Mouse (Mus musculus) cerebellum, postnatal 10 days (tissue): Measurements from ENCODE around the gene Uba2.
"Not testable (repeated sequence)": the region's sequence is repeated elsewhere in the genome, so short reads cannot be mapped to it uniquely, and the experiment has no call there.

Experiments used
- DNase-seq, 2 experiments: peaks; one replicate each; pipeline ENCODE4 v3.0.0; 2021; ENCODE audit warnings: mixed read lengths in 2 of 2

The Uba2 gene

DNA sequence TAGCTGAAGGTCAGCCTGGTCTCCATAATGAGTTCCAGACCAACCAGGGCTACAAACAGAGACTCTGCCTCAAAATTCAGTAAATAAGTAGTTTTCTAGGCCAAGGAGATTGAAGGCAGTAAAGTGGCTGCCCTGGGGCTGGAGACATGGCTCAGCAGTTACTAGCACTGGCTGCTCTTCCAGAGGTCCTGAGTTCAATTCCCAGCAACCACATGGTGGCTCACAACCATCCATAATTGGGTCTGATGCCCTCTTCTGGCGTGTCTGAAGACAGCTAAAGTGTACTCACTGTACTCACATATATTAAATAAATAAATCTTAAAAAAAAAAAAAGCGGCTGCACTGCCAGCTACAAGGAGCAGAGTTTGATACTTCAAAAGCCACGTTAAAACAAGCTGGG lies 3.4 kb downstream of the Uba2 start:
- no peak for DNase-seq

DNA sequence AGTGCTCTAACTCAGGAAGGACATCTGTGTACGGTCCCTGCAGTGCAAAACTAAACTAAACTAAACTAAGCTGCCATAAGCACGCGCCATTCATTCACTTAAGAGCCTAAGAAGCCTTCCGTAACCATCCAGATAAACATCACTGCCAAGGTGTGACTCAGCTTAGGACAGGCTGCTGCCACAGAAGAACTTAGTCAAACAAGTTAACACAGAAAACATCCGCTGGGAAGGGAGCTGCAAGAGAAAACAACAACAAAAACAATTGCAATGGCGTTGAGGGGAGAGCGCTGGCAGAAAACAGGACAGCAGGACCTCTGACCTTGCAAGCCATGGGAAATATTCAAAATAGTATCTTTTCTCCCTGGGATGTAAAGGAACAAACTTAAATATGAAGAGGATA lies 4.7 kb downstream of the Uba2 start:
- DNase-seq, result no peak

DNA sequence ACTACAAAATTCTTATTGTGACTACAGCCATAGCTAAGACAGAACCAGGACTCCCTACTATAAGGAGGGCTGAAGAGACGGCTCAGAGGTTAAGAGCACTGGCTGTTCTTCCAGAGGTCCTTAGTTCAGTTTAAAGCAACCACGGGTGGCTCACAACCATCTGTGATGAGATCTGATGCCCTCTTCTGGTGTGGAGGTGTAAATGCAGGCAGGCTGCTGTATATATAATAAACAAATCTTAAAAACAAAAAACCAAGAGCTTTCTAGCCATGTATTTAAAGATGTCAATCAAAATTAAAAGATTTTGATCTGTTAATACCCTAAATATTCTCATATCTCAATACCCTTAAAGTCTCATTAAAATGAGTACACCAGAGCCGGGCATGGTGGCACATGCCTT lies 10.2 kb downstream of the Uba2 start:
- no peak for DNase-seq

DNA sequence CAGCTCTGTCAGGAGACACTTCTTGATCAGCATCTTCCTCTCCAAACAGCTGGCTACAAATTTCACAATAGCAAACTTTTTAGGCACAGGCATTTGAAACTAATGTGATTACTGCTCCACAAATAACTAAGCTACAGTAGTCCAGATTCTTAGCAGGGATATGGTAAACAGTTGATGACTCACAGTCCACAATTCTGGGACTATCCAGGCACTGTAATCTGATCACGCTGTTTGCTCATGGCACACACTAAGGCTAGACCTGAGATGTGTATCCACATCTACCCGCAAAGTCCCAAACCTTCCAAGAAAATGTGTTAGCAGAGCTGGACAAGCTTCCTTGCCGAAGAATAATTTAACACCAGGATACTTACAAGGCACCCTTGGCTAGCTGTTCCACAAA lies 11.4 kb downstream of the Uba2 start:
- no peak for DNase-seq

DNA sequence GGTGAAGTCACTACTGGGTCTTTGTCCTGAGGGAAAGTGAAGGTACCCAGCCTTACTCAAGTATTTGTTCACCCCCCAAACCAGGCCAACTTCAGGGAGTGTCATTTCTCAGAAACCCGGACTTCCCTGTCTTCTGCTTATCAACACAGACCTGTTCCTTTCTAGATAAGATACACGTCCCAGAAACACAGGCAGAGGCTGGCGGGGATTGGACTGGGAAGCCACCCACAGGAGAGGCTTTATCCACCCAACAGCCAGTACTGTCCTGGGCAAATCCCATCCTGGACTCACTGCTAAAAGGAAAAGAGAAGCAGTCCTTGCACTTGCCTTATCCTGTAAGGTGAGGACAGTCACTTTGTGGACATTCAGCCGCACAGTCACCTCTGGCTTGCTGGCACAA lies 22.2 kb downstream of the Uba2 start:
- DNase-seq, result no peak

DNA sequence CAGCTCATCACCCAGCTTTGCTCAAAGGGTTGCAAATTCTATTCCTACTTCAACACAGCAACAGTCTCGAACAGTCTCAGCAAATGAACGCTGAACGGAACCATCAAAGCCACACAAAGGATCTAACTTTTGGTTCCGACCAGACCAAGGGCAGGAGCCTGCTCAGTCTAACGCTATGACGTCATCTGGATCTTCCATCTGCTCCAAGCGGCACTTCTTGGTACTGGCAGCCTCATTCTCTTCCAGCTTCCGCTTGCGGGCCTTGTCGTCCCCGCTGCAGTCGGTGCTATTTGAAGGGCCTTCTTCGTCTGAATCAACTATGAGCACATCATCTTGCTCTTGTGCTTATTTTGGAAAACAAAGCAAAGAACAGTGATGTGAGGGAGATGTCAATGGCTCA lies 28.3 kb downstream of the Uba2 start:
- no peak for DNase-seq

DNA sequence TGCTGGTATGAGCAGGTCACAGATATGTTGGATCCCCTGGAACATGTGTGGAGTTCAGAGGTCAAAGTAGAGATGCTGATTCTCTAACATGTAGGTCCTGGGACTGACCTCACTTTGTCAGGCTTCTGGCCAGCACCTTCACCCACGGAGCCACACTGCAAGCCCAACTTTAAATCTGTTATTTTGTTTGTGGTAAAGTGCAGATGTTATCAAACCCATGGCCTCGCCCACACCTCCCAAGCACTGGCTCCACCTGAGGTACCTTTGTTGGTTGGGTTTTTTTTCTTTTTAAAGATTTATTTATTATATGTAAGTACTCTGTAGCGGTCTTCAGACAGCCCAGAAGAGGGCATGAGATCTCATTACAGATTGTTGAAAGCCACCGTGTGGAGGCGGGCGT lies 29.9 kb downstream of the Uba2 start:
- DNase-seq, result no peak

DNA sequence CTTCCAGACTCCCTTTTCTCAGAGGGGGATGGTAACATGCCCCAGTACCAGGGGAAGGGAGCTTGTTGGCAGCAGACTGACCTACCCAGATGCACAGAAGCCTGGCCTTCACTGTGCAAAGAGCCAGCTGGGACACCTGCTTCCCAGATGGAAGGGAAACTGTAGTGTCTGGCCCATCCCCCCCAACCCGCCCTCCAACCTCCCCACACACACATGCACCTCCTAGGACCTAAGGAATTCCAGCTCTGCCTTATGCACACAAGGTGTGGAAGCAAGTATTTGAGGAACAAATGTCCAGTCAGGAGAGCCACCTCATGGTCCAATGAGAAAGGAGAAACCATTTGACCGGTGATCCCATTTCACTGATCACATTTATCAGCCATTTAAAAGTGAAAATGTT lies 35.1 kb downstream of the Uba2 start:
- DNase-seq, result peak in 1 of 2 experiments; percentile 38

DNA sequence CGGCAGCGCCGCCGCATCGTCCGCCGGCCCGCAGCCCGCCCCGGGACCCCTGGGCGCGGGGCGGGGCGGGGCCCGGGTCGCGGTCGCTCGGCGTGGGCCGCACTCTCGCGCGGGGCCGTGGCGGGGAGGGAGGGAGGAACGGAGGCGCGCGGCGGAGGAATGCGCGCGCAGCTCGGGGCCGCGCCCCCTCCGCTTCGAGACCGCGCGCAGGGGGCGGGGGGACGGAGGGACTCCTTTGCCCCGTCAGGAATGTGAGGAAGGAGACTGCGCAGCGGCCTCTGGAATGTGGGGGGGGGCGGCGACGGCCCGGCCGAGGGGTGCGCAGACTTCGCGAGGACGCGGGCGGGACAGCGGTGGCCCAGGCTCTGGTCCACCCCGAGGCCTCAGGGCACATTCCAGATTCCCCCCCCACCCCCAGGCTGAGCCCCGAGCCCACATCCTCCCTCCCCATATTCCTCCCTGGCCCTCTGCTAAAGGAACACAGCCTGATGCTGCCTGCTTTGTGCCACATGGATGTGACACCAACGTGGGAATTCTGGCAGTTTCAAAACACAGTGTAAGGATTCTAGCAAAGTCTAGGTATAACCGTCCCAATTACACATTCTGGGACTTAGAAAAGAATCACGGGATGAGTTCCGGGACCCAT lies 36.2 kb downstream of the Uba2 start, which contains the start of gene Wtip:
Wtip (minus strand) TSS at position 152 of the 646 bp plus-strand sequence.
- peak; percentile 88 to 89 for DNase-seq

DNA sequence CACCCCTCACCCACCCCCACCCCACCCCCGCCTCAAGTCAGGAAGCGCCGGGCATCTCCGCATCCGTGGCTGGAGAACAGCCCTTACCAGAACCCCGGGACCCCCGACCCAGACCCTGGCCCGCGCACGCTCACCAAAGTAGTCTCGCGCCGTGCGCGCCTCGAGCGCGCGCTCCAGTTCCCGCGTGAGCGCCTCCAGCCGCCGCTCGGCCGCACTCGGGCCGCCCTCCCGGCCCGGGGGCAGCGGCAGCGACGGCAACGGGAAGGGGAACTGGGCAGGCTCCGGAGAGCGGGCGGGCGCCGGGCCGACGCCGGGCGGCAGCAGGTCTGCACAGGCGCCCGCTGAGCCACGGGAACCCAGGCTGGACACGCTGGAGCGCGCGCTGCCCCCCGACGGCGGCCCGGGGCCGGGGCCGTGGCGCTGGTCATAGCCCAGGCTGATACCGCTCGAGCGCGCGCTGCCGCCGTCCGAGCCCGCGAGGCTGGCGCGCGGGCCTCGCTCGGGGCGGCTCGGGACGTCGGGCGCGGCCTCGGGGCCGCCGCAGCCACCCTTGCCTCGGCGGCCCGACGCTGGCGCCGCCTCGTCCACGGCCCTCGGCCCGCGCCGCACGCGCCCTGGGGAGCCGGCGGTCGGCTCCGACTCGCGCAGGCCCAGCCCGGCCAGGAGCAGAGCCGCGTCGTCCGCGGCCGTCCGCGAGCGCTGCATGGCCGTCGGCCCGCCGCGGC lies 36.9 kb downstream of the Uba2 start:
- peak; percentile 71 to 76 for DNase-seq

DNA sequence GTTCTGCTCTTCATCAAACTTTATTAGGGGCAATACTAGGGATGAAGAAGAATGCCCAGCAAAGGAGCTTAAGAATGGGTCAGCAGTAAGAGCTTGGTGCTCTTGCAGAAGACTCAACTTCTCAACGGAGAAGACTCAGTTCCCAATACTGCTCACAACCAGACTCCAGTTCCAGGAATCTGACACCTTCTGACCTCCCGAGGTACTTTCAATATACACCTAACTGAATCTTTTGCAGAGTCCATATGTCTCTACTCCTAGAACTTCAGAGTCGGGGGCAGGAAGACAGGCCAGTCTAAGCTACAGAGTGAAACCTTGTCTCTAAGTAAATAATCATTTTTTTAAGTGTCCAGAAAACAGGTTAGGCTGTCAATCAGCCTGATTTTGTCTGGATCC lies 37.4 kb downstream of the Uba2 start:
- DNase-seq, result no peak

DNA sequence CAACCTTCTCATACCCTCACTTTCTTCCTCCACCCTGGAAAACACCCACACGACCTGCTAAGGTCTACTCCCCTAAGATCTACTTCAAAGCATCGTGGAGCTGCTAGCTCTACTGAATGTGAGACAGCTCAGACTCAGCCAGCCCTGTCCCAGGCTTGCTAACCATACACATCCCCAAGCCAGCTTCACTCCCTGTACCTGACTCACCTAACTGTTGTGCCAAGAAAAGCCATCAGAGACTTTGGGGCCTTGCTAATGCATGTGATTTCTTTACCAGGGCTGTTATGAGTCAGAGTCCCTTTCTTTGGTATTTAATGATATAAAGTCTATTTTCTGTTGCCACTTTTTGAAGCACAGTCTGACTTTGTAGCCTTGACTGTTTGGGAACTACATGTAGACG lies 38.3 kb downstream of the Uba2 start:
- DNase-seq, result no peak

DNA sequence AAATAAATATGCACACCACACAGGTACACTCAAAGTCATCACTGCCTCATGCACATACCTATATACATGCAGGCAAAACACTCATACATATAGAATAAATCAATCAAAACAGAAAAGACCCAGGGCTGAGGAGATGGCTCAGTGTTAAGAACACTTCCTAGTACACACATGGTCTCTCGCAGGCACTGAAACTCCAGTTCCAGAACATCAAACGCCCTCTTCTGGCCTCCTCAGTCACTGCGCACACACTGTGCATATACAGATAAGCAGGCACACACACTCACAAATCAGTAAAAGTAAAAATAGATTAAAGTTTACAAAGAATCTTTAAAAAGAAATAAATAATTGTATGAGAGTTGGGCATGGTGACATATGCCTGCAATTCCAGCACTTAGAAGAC lies 43.1 kb downstream of the Uba2 start:
- DNase-seq, result no peak

DNA sequence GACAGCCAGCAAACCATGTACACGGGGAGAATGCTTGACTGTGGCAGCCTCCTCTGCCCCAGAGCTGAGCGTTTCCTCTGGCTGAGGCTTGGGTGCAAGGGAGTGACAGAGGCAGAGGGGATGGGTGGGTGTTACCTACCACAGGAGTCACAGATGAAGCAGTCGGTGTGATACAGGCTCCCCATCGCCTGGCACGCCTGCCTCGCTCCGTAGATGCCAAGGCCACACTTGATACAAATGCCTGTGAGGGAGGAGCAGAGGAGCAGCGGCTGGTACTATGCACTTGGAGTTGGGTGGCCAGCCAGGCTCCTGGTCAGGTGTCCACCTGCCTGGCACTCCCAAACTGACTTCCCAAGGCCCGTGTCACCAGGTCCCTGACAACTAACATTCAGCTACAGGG lies 44.1 kb downstream of the Uba2 start:
- no peak for DNase-seq

DNA sequence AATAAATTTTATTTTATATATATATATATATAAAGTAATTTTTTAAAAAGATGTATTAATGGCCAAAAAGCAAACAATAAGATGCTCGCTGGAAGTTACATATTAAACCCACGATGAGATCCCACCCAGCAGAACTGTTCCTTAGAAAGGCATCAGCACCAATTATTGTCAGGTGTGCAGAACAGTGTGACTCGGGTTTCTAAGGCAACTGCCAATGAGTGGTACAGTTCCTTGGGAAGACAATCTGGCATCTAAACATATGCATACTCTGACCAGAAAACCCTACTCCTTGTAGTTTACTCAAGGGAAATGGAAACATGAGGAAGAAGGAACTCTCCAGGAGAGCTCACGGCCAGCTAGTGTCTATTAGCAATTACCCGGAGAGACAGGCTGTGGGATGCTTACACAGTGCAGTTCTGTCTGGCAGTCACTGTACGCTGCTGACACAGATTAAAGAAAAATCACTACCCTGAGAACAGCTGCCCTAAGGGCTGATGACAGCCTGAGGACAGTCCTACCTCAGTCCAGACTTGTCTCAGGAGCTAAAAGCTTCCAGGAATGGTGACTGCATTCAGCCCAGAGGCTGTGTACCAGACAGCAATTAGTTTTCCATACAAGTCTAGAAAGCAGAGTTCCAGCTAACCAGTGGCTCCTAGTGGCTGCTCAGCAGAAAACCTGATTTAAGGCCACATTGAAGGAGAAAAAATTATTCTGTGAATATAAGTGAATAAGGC lies 46.2 kb downstream of the Uba2 start:
- DNase-seq, result peak; percentile 39 to 53

DNA sequence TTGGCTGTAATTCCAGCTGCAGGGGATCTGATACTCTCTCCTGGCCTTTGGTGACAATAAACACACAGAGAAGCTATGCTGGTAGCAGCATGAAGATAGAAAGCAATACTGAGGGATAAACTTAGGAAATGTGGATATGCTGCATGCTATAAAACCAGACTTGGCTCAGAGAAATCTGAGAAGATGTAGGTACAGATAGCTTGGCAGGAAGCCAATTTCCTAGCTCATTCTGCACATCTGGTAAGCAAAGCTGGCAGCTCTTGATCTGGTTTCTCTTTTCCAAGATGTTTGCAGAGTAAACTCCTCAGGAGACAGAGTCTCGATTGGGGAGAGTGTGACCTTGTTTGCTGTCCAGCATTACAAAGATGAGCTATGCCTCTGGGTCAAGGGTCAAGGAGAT lies 48.8 kb downstream of the Uba2 start:
- DNase-seq, result not testable (repeated sequence)

DNA sequence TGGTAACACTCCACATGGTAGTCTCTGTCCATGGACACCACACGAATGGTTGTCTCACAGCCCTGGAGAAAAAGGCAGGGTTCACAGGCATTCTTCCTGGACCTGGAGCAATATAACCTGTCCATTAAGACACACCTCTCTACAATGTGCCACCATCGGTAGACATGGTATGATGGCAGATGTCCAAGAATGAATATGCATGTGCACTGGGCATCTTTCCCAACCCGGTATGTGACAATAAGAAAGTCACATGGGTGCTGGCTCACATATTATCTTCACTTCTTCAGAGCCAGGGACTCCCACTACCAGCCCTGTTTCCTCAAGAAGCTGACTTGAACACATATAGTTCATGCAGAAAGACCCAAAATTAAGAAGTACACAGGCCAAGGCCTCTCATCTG lies 52.8 kb downstream of the Uba2 start:
- peak; percentile 56 to 57 for DNase-seq

DNA sequence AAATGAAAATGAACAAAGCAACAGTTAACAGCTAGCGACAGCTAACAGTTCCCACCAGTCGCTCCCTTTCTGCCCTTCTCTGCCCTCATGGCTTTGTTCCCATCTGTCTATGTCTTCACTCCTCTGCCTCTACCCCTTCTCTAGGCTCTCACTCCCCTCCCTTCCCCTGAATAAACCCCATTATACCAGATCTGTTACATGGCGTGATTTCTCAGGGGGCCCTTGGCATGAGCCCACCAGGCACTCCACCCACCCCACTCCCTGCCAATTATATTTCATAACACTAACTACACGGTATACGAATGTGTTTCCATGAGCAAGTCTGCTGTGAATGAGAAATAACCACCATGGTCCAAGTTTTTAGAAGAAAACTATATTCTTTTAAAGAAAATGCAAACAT lies 60.2 kb downstream of the Uba2 start:
- DNase-seq, result no peak

DNA sequence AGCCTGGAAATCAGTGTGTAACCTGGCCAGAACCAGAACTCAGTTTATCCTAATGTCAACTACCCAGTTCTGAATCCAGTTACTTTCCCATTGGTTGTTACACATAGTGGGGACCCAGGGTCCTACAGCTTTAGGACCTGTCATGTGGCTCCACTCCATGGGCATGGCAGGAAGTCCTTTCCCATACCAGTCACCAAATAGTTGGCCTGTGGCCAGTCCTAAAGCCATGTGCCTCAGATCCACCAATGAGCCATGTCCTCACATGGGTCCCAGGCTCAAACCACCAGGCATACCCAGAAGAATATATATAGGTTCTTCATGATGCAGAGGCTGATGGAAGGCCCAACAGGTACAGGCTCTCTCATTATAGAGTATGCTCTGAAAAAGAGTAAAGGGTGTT lies 68.1 kb downstream of the Uba2 start:
- DNase-seq, result no peak

DNA sequence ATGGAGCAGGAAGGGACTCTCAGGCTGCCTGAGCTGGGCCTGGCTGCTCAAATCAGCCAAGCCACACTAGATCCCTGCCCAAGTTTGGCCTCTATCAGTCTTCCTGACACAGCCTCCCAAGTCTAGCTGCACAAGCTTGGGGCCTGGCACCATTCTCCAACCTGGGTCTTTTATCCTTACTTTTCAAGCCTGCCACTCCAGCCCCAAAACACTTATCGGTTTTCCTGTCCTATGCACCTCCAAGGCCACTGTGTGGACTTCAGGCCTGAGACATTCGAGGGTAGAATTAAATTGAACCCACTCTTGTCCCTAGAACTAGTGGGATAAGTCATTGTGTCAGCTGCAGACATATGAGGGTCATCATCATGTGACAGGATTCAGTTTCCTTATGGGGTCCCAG lies 69.4 kb downstream of the Uba2 start:
- DNase-seq, result no peak

DNA sequence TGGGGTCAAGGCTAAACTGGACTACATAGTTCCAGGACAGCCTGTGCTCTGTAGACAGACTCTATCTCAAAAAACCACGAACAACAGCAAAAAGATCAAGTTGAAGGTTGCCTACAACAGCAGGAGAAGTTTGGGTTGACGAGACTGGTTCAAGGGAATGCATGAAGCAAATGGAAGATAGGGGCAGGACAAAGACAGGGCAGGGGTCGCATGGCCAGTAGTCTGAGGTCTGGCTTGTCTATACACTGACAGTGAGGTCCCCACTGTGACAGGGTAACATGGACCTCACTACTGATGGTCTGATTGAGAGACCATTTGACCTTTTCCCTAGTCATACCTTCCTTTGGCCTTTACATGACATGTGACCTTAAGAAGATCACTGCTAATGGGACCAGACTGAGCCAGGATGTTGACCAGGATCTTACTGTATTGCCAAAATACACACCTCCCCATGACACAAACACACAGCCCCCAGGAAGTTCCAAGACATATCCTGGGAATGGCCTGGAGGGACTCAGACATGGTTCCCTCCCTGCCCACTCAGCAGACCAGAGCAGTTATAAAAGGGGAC lies 74.4 kb downstream of the Uba2 start, which contains the start of gene Scgb1b30:
Scgb1b30 (plus strand) TSS at position 521 of the 571 bp plus-strand sequence.
- DNase-seq, result no peak
